Mouse (Mus musculus): ENCODE results near the gene Nedd4.

Nedd4 gene

GRCm38 (mm10) chr9:72681652-72682228, 19.6 kb downstream of the Nedd4 start:
- no peak for DNase-seq (ENCODE audit: low read depth)

- DNase-seq (ENCODE audit: low read depth): no peak
Observed at GRCm38 (mm10) chr9:72683268-72683667, 21.1 kb downstream of the Nedd4 start.

- no peak for DNase-seq (ENCODE audit: low read depth)
Observed at GRCm38 (mm10) chr9:72685231-72685630, 23.1 kb downstream of the Nedd4 start.

- no peak for DNase-seq (ENCODE audit: low read depth)
Observed at GRCm38 (mm10) chr9:72686506-72686905, 24.4 kb downstream of the Nedd4 start.

- DNase-seq (ENCODE audit: low read depth): no peak
Observed at GRCm38 (mm10) chr9:72689522-72689921, 27.4 kb downstream of the Nedd4 start.

GRCm38 (mm10) chr9:72690811-72691210, 28.7 kb downstream of the Nedd4 start:
- DNase-seq (ENCODE audit: low read depth): no peak

- DNase-seq (ENCODE audit: low read depth): no peak
Observed at GRCm38 (mm10) chr9:72691942-72692341, 29.8 kb downstream of the Nedd4 start.

GRCm38 (mm10) chr9:72693081-72693696, 31.0 kb downstream of the Nedd4 start:
- DNase-seq (ENCODE audit: low read depth): peak; percentile 75

GRCm38 (mm10) chr9:72693861-72694260, 31.7 kb downstream of the Nedd4 start:
- DNase-seq (ENCODE audit: low read depth): no peak

- no peak for DNase-seq (ENCODE audit: low read depth)
Observed at GRCm38 (mm10) chr9:72696508-72696907, 34.4 kb downstream of the Nedd4 start.

GRCm38 (mm10) chr9:72697779-72698178, 35.6 kb downstream of the Nedd4 start:
- no peak for DNase-seq (ENCODE audit: low read depth)

- no peak for DNase-seq (ENCODE audit: low read depth)
Observed at GRCm38 (mm10) chr9:72699702-72700101, 37.6 kb downstream of the Nedd4 start.

- DNase-seq (ENCODE audit: low read depth): no peak
Observed at GRCm38 (mm10) chr9:72701441-72701840, 39.3 kb downstream of the Nedd4 start.

GRCm38 (mm10) chr9:72702075-72702474, 39.9 kb downstream of the Nedd4 start:
- DNase-seq (ENCODE audit: low read depth): peak; percentile 95

- DNase-seq (ENCODE audit: low read depth): no peak
Observed at GRCm38 (mm10) chr9:72703142-72703541, 41.0 kb downstream of the Nedd4 start.

- no peak for DNase-seq (ENCODE audit: low read depth)
Observed at GRCm38 (mm10) chr9:72703754-72704153, 41.6 kb downstream of the Nedd4 start.

GRCm38 (mm10) chr9:72705270-72705669, 43.1 kb downstream of the Nedd4 start:
- no peak for DNase-seq (ENCODE audit: low read depth)

GRCm38 (mm10) chr9:72707999-72708398, 45.9 kb downstream of the Nedd4 start:
- DNase-seq (ENCODE audit: low read depth): no peak

GRCm38 (mm10) chr9:72708690-72709089, 46.5 kb downstream of the Nedd4 start:
- no peak for DNase-seq (ENCODE audit: low read depth)

GRCm38 (mm10) chr9:72710060-72710459, 47.9 kb downstream of the Nedd4 start:
- no peak for DNase-seq (ENCODE audit: low read depth)

- peak; percentile 72 for DNase-seq (ENCODE audit: low read depth)
Observed at GRCm38 (mm10) chr9:72714945-72715344, 52.8 kb downstream of the Nedd4 start.

- no peak for DNase-seq (ENCODE audit: low read depth)
Observed at GRCm38 (mm10) chr9:72716200-72716599, 54.1 kb downstream of the Nedd4 start.

GRCm38 (mm10) chr9:72719143-72719542, 57.0 kb downstream of the Nedd4 start:
- no peak for DNase-seq (ENCODE audit: low read depth)

GRCm38 (mm10) chr9:72721221-72721620, 59.1 kb downstream of the Nedd4 start:
- no peak for DNase-seq (ENCODE audit: low read depth)

All from fibroblast of lung, adult 2 months (primary cell).